Mouse (Mus musculus) heart, adult 2 months (tissue): ENCODE data around the gene Zfp651.

Source experiments
- CTCF ChIP-seq: fragments of 200-600 bp; IDR thresholded peaks from 2 replicates; pipeline ENCODE4 v1.8.1; 2022; ENCODE audit warnings: antibody characterized with exemption, mild to moderate bottlenecking, moderate library complexity
- EP300 ChIP-seq: fragments of 200-500 bp; IDR thresholded peaks from 2 replicates; pipeline ENCODE4 v1.6.1; 2011; ENCODE audit warnings: low read depth, low read length, control low read depth; ENCODE audit not compliant: insufficient read depth
- POLR2A ChIP-seq: fragments of 200-500 bp; IDR thresholded peaks from 2 replicates; pipeline ENCODE4 v1.6.1; 2011; ENCODE audit warnings: mild to moderate bottlenecking, low read depth, low read length, control low read depth; ENCODE audit not compliant: insufficient read depth

DNA sequence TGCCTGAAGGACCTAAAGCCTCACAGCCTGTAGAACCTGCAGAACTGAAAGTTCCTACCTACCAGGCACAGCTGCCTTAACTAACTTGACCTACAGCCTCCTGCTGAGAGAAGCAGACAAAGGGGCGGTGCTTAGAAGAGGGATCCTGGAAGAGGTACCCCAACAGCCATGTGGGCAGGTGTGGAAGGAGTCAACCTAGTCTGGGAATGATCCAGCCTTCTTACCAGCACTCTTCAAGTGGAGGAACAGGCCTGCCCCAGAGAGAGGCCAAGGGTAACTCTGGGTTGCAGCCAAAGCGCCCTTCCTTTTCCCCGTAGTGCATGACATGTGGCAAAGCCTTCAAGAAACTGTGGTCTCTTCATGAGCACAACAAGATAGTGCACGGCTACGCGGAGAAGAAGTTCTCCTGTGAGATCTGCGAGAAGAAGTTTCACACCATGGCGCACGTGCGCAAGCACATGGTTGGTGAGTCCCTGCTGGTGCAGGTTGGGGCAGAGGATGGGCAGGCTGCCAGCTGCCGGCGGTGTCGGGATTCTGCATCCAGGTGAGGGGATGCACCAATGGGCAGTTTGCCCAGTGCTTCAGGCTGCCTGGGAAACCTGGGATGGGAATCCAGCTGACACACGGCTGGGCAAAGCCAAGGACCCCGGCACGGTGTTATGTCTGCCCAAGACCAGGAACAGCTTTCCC is 6.2 kb downstream of the Zfp651 start:
- no peak for TF ChIP-seq POLR2A
- TF ChIP-seq EP300 = no peak
- TF ChIP-seq CTCF = no peak
